Comparison of ENCODE assay signal across 9 mouse cellular contexts in the genomic region with DNA sequence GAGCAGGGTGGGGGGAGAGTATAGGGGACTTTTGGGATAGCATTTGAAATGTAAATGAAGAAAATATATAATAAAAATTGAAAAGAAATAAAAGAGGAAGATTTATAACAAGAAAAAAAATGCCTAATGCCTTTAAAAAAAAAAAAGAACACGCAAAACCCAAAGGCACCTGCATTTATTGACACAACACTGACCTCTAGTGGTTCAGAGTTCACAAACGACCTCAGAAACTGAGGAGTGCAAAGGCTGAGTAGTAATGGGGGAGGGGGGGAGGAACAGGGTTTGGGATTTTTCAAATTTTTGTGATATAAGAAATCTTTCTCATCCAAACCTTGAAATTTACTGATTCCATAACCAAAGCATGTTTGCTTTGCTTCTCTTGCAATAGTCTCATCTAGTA.
DNase-seq lines count a peak whose midpoint lies in the region; ATAC-seq and TF ChIP-seq lines count a peak whose summit lies in the region.
"Had no signal": no experiment of that assay in that cellular context is flagged by ENCODE, and none has a peak within 500 bp of the region (broad histone marks: within the 10 kb centered on the region; RNA-seq: fewer than 3 reads in every experiment).

No protein-coding gene starts in this region.

- DNase-seq in urinary bladder, postnatal 14 days (ENCODE audit: low spot score) = peak; percentile 28
- DNase-seq in urinary bladder, postnatal 36 days (ENCODE audit: low spot score in 2 of 2) = no peak
- no peak for DNase-seq in urinary bladder, postnatal 10 days (ENCODE audit: low spot score)
- DNase-seq in right cerebral cortex, postnatal 36 days (ENCODE audit: low spot score in 2 of 2) = no peak

- 2% methylated on average over 2 of the region's 2 CpGs for WGBS in intestine, postnatal 0 days
- 1% methylated on average over 2 of the region's 2 CpGs for WGBS in intestine, embryonic 16.5 days

- H3K4me2 ChIP-seq in intestine, postnatal 0 days (replicated peaks; ENCODE audit: low read depth) = no peak overlapping the region
- no peak overlapping the region for H3K4me2 ChIP-seq in intestine, embryonic 16.5 days (ENCODE audit: low read depth, low read length)
- H3K4me2 ChIP-seq: limb, embryonic 12.5 days had no signal

- no peaks in the 10 kb centered on the region for H3K27me3 ChIP-seq in intestine, postnatal 0 days (replicated peaks; ENCODE audit: control insufficient read depth, insufficient read depth, low read length)
- no peaks in the 10 kb centered on the region for H3K27me3 ChIP-seq in intestine, embryonic 16.5 days (replicated peaks; ENCODE audit: control insufficient read depth, insufficient read depth, low read length)
- H3K27me3 ChIP-seq: limb, embryonic 12.5 days had no signal

- H3K4me3 ChIP-seq in intestine, postnatal 0 days (ENCODE audit: low read depth, low read length) = no peak overlapping the region
- H3K4me3 ChIP-seq in intestine, embryonic 16.5 days (ENCODE audit: low read length) = no peak overlapping the region
- H3K4me3 ChIP-seq: limb, embryonic 12.5 days had no signal

- no peak overlapping the region for H3K9ac ChIP-seq in intestine, postnatal 0 days (ENCODE audit: low read depth, low read length)
- H3K9ac ChIP-seq in intestine, embryonic 16.5 days (ENCODE audit: low read depth, low read length) = no peak overlapping the region
- H3K9ac ChIP-seq: limb, embryonic 12.5 days had no signal

- peak; percentile 75 for TF ChIP-seq CTCF in intestine, postnatal 0 days (IDR thresholded peaks at IDR 0.05; ENCODE audit: low read depth)

- H3K9me3 ChIP-seq in intestine, postnatal 0 days (ENCODE audit: control insufficient read depth) = no peaks in the 10 kb centered on the region
- H3K9me3 ChIP-seq in intestine, embryonic 16.5 days (ENCODE audit: control insufficient read depth, low read length) = no peaks in the 10 kb centered on the region
- H3K9me3 ChIP-seq: limb, embryonic 12.5 days had no signal

- no peaks in the 10 kb centered on the region for H3K4me1 ChIP-seq in intestine, postnatal 0 days (replicated peaks; ENCODE audit: control insufficient read depth, insufficient read depth, low read length)
- H3K4me1 ChIP-seq in intestine, embryonic 16.5 days (ENCODE audit: control insufficient read depth, insufficient read depth, low read length) = no peaks in the 10 kb centered on the region
- H3K4me1 ChIP-seq: limb, embryonic 12.5 days had no signal

- no peak overlapping the region for H3K27ac ChIP-seq in intestine, postnatal 0 days (ENCODE audit: low read depth, low read length)
- H3K27ac ChIP-seq in intestine, embryonic 16.5 days (ENCODE audit: low read length) = no peak overlapping the region
- H3K27ac ChIP-seq: limb, embryonic 12.5 days had no signal

- no peaks in the 10 kb centered on the region for H3K36me3 ChIP-seq in intestine, postnatal 0 days (ENCODE audit: control insufficient read depth, insufficient read depth)
- no peaks in the 10 kb centered on the region for H3K36me3 ChIP-seq in intestine, embryonic 16.5 days (ENCODE audit: control insufficient read depth, insufficient read depth, low read length)
- H3K36me3 ChIP-seq: limb, embryonic 12.5 days had no signal

- ATAC-seq in intestine, postnatal 0 days = no peak
- ATAC-seq in intestine, embryonic 16.5 days = no peak
- ATAC-seq in common myeloid progenitor, adult 5-6 weeks (replicated peaks; ENCODE audit: low read depth, poor library complexity, severe bottlenecking) = peak; percentile 72; the same call in 1 of the 2 replicates
- peak; percentile 83 for ATAC-seq in megakaryocyte progenitor cell, adult 5-6 weeks (replicated peaks; ENCODE audit: poor library complexity)

Comparison
In these comparisons a context has a peak if more than half of its experiments do, and no peak if none do; other contexts are left out.
1. ATAC-seq: peak in common myeloid progenitor, adult 5-6 weeks (single experiment) and megakaryocyte progenitor cell, adult 5-6 weeks (single experiment); none in intestine, postnatal 0 days (single experiment) and intestine, embryonic 16.5 days (single experiment).